Mouse (Mus musculus): ENCODE data around the gene Cmtm8.
A peak's percentile ranks its signal among the peaks of the same experiment; 100 is the strongest.

- TF ChIP-seq POLR2A (IDR thresholded peaks at IDR 0.05; ENCODE audit: borderline replicate concordance, insufficient read depth, low read length) (no peak), CTCF (IDR thresholded peaks at IDR 0.05; ENCODE audit: borderline replicate concordance, insufficient read depth, low read depth, low read length) (peak; percentile 96)
These were observed 46.5 kb downstream of the Cmtm8 start for GRCm38 (mm10) chr9:114797329-114798004.

Data from cerebellum, adult 2 months (tissue).